Mouse (Mus musculus): ENCODE data around the gene S1pr2.
A peak's percentile ranks its signal among the peaks of the same experiment; 100 is the strongest.
"Not testable (repeated sequence)": the region's sequence is repeated elsewhere in the genome, so short reads cannot be mapped to it uniquely, and the experiment has no call there.

S1pr2 gene

DNA sequence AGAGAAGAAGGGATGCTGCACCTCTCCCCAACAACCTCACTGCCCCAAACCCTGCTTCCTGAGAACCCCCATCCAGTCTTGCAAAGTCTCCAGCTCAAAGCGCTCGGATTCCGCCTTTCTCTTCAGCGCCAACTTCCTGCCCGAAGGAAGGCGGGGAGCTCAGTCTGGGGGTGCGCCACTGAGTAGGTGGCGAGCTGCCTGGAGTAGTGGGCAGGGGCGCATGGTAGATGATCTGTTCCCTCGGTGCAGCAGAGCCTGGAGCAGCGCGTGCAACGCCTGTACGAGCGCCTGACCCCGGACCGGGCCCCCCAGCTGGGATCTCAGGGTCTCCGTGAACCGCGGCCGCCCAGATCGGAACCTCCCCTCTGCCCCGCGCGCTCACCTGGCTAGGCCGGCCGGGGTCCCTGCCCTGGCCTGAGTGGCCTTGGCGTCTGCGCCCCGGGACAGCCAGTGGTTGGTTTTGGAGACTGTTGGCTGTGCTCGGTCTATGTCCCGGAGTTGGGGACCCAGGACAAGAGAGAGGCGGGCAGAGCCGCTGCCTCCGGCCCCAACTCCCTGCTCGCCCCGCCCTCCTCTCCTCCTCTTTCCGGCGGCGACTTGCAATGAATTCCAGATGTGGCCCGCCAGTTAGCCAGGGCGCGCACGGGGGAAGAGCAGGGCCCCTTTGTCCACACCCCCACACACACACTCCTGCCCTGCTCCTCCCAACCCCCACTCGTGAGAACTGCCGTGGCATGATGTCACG lies at the start of gene S1pr2:
Gene S1pr2 (minus strand): TSS at position 566 of the 745 bp plus-strand sequence.
- DNase-seq (ENCODE audit: low spot score in 2 of 2): peak; percentile 91 to 92

- DNase-seq (ENCODE audit: low spot score in 2 of 2): no peak
Measured at GRCm38 (mm10) chr9:21025258-21025810, 48.8 kb upstream of the S1pr2 start.

DNA sequence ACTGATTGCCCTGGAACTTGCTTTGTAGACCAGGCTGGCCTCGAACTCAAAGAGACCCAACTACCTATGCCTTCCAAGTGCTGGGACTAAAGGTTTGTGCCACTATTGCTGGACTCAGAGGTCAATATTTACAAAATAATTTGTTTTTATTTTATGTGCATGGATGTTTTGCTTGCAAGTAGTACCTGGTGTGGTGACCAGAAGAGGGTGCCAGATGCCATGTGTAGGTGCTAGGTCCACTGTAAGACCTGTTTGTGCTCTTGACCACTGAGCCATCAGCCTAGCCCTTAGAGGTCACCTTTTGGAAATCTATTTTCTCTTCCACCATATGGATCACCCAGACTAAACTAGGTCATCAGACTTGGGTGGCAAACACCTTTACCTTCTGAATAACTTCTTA lies 46.1 kb upstream of the S1pr2 start:
- no peak for DNase-seq (ENCODE audit: low spot score in 2 of 2)

- no peak for DNase-seq (ENCODE audit: low spot score in 2 of 2)
Measured at GRCm38 (mm10) chr9:21022288-21022687, 45.7 kb upstream of the S1pr2 start.

- no peak for DNase-seq (ENCODE audit: low spot score in 2 of 2)
Measured at GRCm38 (mm10) chr9:21021363-21021762, 44.8 kb upstream of the S1pr2 start.

- no peak for DNase-seq (ENCODE audit: low spot score in 2 of 2)
Measured at GRCm38 (mm10) chr9:21018600-21018999, 42.0 kb upstream of the S1pr2 start.

DNA sequence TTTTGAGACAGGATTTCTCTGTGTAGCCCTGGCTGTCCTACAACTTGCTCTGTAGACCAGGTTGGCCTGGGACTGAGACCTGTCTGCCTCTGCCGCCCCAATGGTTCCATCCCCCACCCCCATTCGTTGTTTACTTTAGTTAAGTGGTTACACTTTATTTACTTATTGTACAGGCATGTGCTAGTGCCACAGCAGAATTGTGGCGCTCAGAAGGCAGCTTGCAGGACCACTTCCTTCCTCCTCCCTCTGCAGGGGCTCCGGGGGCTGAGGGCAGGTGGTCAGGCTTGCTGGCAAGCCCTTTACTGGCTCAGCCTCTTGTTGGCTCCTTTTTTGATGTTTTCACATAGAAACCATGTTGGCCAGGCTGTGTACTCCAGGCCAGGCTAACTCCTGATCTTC lies 40.6 kb upstream of the S1pr2 start:
- no peak for DNase-seq (ENCODE audit: low spot score in 2 of 2)

- peak in 1 of 2 experiments; percentile 44 for DNase-seq (ENCODE audit: low spot score in 2 of 2)
Measured at GRCm38 (mm10) chr9:21016331-21017176, 40.0 kb upstream of the S1pr2 start.

DNA sequence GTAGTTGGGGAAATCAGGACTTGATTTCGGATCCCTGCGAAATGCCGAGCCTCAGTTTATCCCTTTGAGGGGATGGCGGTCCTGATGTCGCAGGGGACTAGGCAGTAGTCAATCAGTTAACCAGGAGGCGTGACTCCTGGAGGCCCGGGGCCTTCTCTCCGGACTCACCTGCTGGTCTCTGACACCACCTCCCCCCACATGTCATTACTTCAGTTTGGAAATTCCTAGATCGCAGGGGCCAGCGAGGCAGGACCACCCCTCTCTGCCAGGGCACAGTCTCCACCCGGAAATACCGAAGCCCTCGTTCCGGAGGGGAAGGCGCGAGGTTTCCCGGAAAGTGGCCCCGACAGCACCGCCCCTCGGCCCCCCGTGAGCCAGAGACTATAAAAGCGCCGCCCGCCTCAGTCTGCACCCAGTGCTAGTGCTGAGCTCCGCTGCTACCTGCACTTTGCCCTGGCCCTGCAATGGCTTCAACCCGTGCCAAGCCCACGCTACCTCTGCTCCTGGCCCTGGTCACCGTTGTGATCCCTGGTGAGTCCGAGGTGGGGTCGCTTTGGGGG lies 39.1 kb upstream of the S1pr2 start, which contains the start of gene Icam1:
Gene Icam1 (plus strand): TSS at position 415 of the 560 bp plus-strand sequence.
- DNase-seq (ENCODE audit: low spot score in 2 of 2): peak; percentile 82 to 83

GRCm38 (mm10) chr9:21014691-21015570 lies 38.4 kb upstream of the S1pr2 start:
- peak; percentile 81 to 82 for DNase-seq (ENCODE audit: low spot score in 2 of 2)

- DNase-seq (ENCODE audit: low spot score in 2 of 2): no peak
Measured at GRCm38 (mm10) chr9:21012368-21012767, 35.8 kb upstream of the S1pr2 start.

- peak; percentile 71 to 76 for DNase-seq (ENCODE audit: low spot score in 2 of 2)
Measured at GRCm38 (mm10) chr9:21011846-21012312, 35.3 kb upstream of the S1pr2 start.

DNA sequence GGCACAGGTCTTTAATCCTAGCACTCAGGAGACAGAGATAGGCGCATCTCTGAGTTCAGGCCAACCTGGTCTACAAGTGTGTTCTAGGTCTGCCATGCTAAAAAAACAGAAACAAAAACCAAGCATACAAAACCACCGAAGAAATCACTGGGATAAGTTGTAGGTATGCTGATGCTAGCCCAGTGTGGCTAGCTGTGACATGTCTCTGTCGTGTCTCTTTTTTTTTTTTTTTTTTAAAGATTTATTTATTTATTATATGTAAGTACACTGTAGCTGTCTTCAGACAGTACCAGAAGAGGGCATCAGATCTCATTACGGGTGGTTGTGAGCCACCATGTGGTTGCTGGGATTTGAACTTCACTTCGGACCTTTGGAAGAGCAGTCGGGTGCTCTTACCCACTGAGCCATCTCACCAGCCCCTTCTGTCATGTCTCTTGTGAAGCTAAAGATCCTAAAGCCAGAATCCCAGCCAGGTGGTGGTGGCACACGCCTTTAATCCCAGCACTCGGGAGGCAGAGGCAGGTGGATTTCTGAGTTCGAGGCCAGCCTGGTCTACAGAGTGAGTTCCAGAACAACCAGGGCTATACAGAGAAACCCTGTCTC lies 34.5 kb upstream of the S1pr2 start:
- DNase-seq (ENCODE audit: low spot score in 2 of 2): not testable (repeated sequence)

DNA sequence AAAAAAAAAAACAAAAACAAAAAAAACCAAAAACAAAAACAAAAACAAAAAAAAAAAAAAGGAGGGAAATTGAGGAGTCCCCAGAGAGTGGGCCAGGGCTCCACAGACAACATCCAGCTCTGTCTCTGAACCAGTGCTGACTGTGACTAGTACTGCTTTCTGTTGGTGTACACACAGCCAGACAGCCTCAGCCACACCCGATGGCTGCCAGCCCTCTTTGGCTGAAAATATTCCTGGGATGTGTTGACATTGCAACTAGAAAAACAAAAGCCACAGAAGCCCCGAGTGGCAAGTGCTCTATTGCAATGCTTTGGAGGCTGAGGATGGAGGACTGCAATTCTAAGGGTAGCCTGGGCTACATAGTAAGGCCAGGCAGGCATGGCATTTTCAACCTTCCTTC lies 33.8 kb upstream of the S1pr2 start:
- peak in 1 of 2 experiments; percentile 67 for DNase-seq (ENCODE audit: low spot score in 2 of 2)

GRCm38 (mm10) chr9:21008007-21008406 lies 31.4 kb upstream of the S1pr2 start:
- DNase-seq (ENCODE audit: low spot score in 2 of 2): no peak

DNA sequence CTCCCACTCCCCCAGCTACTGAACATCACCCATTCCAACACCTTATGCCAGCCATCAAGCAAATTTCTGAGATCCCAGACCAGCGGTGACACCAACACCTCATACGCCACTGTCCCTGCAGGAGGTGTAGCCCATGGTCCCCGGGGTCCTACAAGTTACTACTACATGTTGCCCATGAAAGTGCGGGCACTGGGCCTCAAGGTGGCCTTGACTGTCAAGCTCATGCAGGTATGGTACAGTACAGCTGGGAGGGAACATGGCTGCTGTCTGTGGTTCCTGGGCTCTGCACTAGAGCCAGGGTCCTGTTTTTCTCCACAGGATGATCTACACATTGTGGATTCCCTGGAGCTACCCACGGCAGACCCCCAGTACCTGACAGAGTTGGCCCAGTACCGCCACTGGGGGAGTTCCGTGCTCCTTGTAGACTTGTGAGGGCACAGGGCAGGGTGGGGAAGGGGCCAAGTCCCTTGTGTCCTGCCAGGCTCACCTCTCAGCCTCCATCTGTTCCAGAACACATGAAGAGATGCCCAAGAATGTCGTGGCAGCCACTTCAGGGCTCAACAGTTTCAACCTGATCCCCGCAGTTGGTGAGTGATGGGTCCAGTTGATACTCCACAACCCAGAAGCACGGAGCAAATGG lies 30.9 kb upstream of the S1pr2 start:
- no peak for DNase-seq (ENCODE audit: low spot score in 2 of 2)

GRCm38 (mm10) chr9:21002627-21003551 lies 26.3 kb upstream of the S1pr2 start, which contains the start of gene Mrpl4:
Gene Mrpl4, plus strand, starts transcription at chr9:21002738.
- DNase-seq (ENCODE audit: low spot score in 2 of 2): peak; percentile 81 to 82

DNA sequence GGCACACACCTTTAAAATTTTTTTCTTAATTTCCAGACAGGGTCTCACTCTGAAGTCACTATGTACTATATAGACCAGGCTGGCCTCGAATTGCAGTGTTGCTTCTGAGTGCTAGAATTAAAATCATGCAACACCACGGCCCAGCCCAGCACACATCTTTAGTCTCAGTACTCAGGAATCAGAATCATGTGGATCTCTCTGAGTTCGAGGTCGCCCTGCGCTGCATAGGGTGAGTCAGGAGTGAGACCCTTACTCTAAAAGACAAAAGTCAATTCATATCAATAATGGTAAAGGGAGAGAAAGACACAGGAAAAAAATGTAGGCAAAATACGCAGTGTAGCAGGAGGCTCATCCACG lies 25.7 kb upstream of the S1pr2 start:
- no peak for DNase-seq (ENCODE audit: low spot score in 2 of 2)

GRCm38 (mm10) chr9:21001651-21002200 lies 25.1 kb upstream of the S1pr2 start:
- DNase-seq (ENCODE audit: low spot score in 2 of 2): no peak

All from heart, adult 9 months (tissue).